Mouse (Mus musculus) gonadal fat pad, adult 2 months (tissue): Measurements from ENCODE around the gene Ssr2. TPM values are rescaled to one million over a fixed set of nuclear protein-coding genes. Genes with fewer than 3 reads are reported as not detected.

ENCODE experiments used
- DNase-seq: peaks from one replicate; pipeline ENCODE4 v3.0.0-alpha.2; 2012; ENCODE audit warnings: low read depth
- polyA plus RNA-seq: library from polyadenylated mRNA; depleted of rRNA; stranded (reverse); fragments of >200 nt; gene quantifications from 2 replicates; pipeline ENCODE4 v1.2.3, GENCODE M21; 2012; rRNA removed

The Ssr2 gene
- polyA plus RNA-seq, 1 experiment: 323 TPM

GRCm38 (mm10) chr3:88623346-88624135 lies 47.9 kb downstream of the Ssr2 start:
- no peak for DNase-seq

GRCm38 (mm10) chr3:88624324-88624723 lies 48.6 kb downstream of the Ssr2 start:
- DNase-seq: no peak

- no peak for DNase-seq
Observed at GRCm38 (mm10) chr3:88624951-88625350, 49.3 kb downstream of the Ssr2 start.

GRCm38 (mm10) chr3:88625531-88625930 lies 49.9 kb downstream of the Ssr2 start:
- no peak for DNase-seq

GRCm38 (mm10) chr3:88626316-88626715 lies 50.6 kb downstream of the Ssr2 start:
- no peak for DNase-seq

- DNase-seq: no peak
Observed at GRCm38 (mm10) chr3:88627114-88627513, 51.4 kb downstream of the Ssr2 start.

GRCm38 (mm10) chr3:88627535-88627934 lies 51.9 kb downstream of the Ssr2 start:
- no peak for DNase-seq

- no peak for DNase-seq
Observed at GRCm38 (mm10) chr3:88628766-88629165, 53.1 kb downstream of the Ssr2 start.

GRCm38 (mm10) chr3:88629244-88629643 lies 53.6 kb downstream of the Ssr2 start:
- no peak for DNase-seq

- DNase-seq: no peak
Observed at GRCm38 (mm10) chr3:88630018-88630417, 54.3 kb downstream of the Ssr2 start.

- no peak for DNase-seq
Observed at GRCm38 (mm10) chr3:88630849-88631341, 55.2 kb downstream of the Ssr2 start.

GRCm38 (mm10) chr3:88631921-88632587 lies 56.4 kb downstream of the Ssr2 start:
- no peak for DNase-seq

GRCm38 (mm10) chr3:88633056-88633455 lies 57.4 kb downstream of the Ssr2 start:
- DNase-seq: no peak

GRCm38 (mm10) chr3:88635506-88636275 lies 60.0 kb downstream of the Ssr2 start:
- no peak for DNase-seq

- no peak for DNase-seq
Observed at GRCm38 (mm10) chr3:88636555-88636986, 60.9 kb downstream of the Ssr2 start.

GRCm38 (mm10) chr3:88637134-88637533 lies 61.5 kb downstream of the Ssr2 start:
- no peak for DNase-seq

Other genes starting within 250 kb of the Ssr2 start
- gene Tmem79, start 239.7 kb upstream of the Ssr2 start, polyA plus RNA-seq: 17.8 and 19.6 TPM in 2 replicates
- 50.4 and 64.5 TPM in 2 replicates for gene Smg5, start 239.6 kb upstream of the Ssr2 start, polyA plus RNA-seq
- 11.8 and 14.2 TPM in 2 replicates for gene Paqr6, start 211.3 kb upstream of the Ssr2 start, polyA plus RNA-seq
- 214 and 266 TPM in 2 replicates for gene Bglap3, start 203.1 kb upstream of the Ssr2 start, polyA plus RNA-seq
- 0.39 TPM in 1 of 2 replicates, not detected in the other for gene Bglap2, start 197.2 kb upstream of the Ssr2 start, polyA plus RNA-seq
- gene Bglap, start 191.4 kb upstream of the Ssr2 start, polyA plus RNA-seq: not detected in 2 replicates
- gene Pmf1, start 165.5 kb upstream of the Ssr2 start, polyA plus RNA-seq: 23.9 and 31.0 TPM in 2 replicates
- 39.1 and 45.0 TPM in 2 replicates for gene Slc25a44, start 150.7 kb upstream of the Ssr2 start, polyA plus RNA-seq
- 100 and 129 TPM in 2 replicates for gene Sema4a, start 114.7 kb upstream of the Ssr2 start, polyA plus RNA-seq
- gene Lmna, start 65.9 kb upstream of the Ssr2 start, polyA plus RNA-seq: 125 and 138 TPM in 2 replicates
- 2.0 and 2.6 TPM in 2 replicates for gene Mex3a, start 43.5 kb upstream of the Ssr2 start, polyA plus RNA-seq
- 75.6 and 92.5 TPM in 2 replicates for gene Rab25, start 27.6 kb upstream of the Ssr2 start, polyA plus RNA-seq
- gene Lamtor2, start 22.8 kb upstream of the Ssr2 start, polyA plus RNA-seq: 164 and 193 TPM in 2 replicates
- gene Ubqln4, start 22.1 kb upstream of the Ssr2 start, polyA plus RNA-seq: 68.4 and 69.1 TPM in 2 replicates
- 49.5 and 64.5 TPM in 2 replicates for gene Arhgef2, start 30.1 kb downstream of the Ssr2 start, polyA plus RNA-seq
- not detected in 2 replicates for gene Rxfp4, start 77.3 kb downstream of the Ssr2 start, polyA plus RNA-seq
- gene Khdc4, start 109.9 kb downstream of the Ssr2 start, polyA plus RNA-seq: 58.9 and 78.2 TPM in 2 replicates
- 46.8 and 54.2 TPM in 2 replicates for gene Rit1, start 141.0 kb downstream of the Ssr2 start, polyA plus RNA-seq
- gene Syt11, start 199.3 kb downstream of the Ssr2 start, polyA plus RNA-seq: 5.6 and 7.2 TPM in 2 replicates